Mouse (Mus musculus) megakaryocyte, embryonic 14.5 days (primary cell): ENCODE results near the gene Fgfr2.

Experiments
- FLI1 ChIP-seq: IDR thresholded peaks from 2 replicates; pipeline ENCODE4 v1.6.1; 2012; ENCODE audit warnings: low read length, inconsistent platforms, mixed read lengths
- GATA1 ChIP-seq: IDR thresholded peaks from 3 replicates; pipeline ENCODE4 v1.6.1; 2012; ENCODE audit warnings: mixed read lengths, low read length, inconsistent platforms, borderline replicate concordance

- TF ChIP-seq FLI1 (no peak), GATA1 (no peak)
These were observed 182.6 kb downstream of the Fgfr2 start for GRCm38 (mm10) chr7:132940569-132940968.
